Mouse (Mus musculus) hindbrain, embryonic 13.5 days (tissue): ENCODE measurements around the gene Zfp780b. TPM values are rescaled to one million over a fixed set of nuclear protein-coding genes. Genes with fewer than 3 reads are reported as not detected.
"Not testable (repeated sequence)": the region's sequence is repeated elsewhere in the genome, so short reads cannot be mapped to it uniquely, and the experiment has no call there.

ENCODE experiments used
- ATAC-seq: fragments of 200-750 bp; cut with Nextera tagmentation; 2 replicates; pipeline ENCODE4 v1.8.0; 2017; ENCODE audit warnings: moderate TSS enrichment; ENCODE audit not compliant: low FRiP score
- H3K27ac ChIP-seq: fragments of 300-500 bp; sonication (generic); 2 replicates; pipeline ENCODE4 v1.5.1; 2015; ENCODE audit warnings: inconsistent platforms, mild to moderate bottlenecking, moderate library complexity
- H3K27me3 ChIP-seq: fragments of 300-500 bp; sonication (generic); 2 replicates; pipeline ENCODE4 v1.6.1; 2015; ENCODE audit warnings: mild to moderate bottlenecking, inconsistent platforms
- H3K36me3 ChIP-seq: fragments of 300-500 bp; sonication (generic); 2 replicates; pipeline ENCODE4 v1.6.1; 2015; ENCODE audit warnings: mild to moderate bottlenecking, inconsistent platforms
- H3K4me1 ChIP-seq: fragments of 300-500 bp; sonication (generic); replicated peaks from 2 replicates; pipeline ENCODE4 v1.6.1; 2015; ENCODE audit warnings: inconsistent platforms
- H3K4me2 ChIP-seq: fragments of 300-500 bp; sonication (generic); 2 replicates; pipeline ENCODE4 v1.6.1; 2015; ENCODE audit warnings: inconsistent platforms, mild to moderate bottlenecking, moderate library complexity
- H3K4me3 ChIP-seq: fragments of 300-500 bp; sonication (generic); 2 replicates; pipeline ENCODE4 v1.5.1; 2015; ENCODE audit warnings: mild to moderate bottlenecking, inconsistent platforms
- H3K9ac ChIP-seq: fragments of 300-500 bp; sonication (generic); 2 replicates; pipeline ENCODE4 v1.6.1; 2015; ENCODE audit warnings: mild to moderate bottlenecking, inconsistent platforms
- H3K9me3 ChIP-seq: fragments of 300-500 bp; sonication (generic); 2 replicates; pipeline ENCODE4 v1.6.1; 2016; ENCODE audit warnings: inconsistent platforms
- WGBS: fragments of 180-500 bp; shearing (Covaris S2); methylation state at CpG from one replicate; pipeline ENCODE4 v1.1.7; 2015; 5-methylcytosine and 5-hydroxymethylcytosine counted together
- polyA plus RNA-seq: library from polyadenylated mRNA; unstranded; fragments of >200 nt; fragmentation: Nextera tagmentation; extraction: Ambion mirVana; gene quantifications from 2 replicates; pipeline ENCODE4 v1.2.1, GENCODE M21; 2015

Zfp780b gene
- polyA plus RNA-seq = 29.8 and 33.5 TPM in 2 replicates

- Histone ChIP-seq H3K27me3 (no peaks in the 10 kb centered on the region), H3K4me3 (peak within 1 kb of the TSS; percentile 91), H3K4me1 (peaks cover 22% of the 10 kb centered on the region), H3K27ac (peak within 1 kb of the TSS; percentile 73), H3K9ac (peak within 1 kb of the TSS; percentile 94), H3K4me2 (peak within 1 kb of the TSS; percentile 95), H3K9me3 (peaks cover 18% of the 10 kb centered on the region), H3K36me3 (peaks cover 26% of the 10 kb centered on the region)
- peak; percentile 85 for ATAC-seq
- WGBS = under 1% methylated on average over 29 of the region's 29 CpGs
Observed at GRCm38 (mm10) chr7:27978683-27979528, at the start of gene Zfp780b. TSS of gene Zfp780b (minus strand) at chr7:27979171.

- H3K9me3 ChIP-seq = 0 out of 2 replicates have a peak, but pooled peaks cover 4% of the 10 kb centered on the region
- H3K9ac ChIP-seq = peak overlapping the region; percentile 86
- ATAC-seq = peak; percentile 65; the same call in 1 of the 2 replicates
- H3K36me3 ChIP-seq = peaks cover 19% of the 10 kb centered on the region
- peak overlapping the region; percentile 92 for H3K4me2 ChIP-seq
- peak overlapping the region; percentile 67 for H3K4me3 ChIP-seq
- WGBS = 24% methylated on average over 7 of the region's 7 CpGs
- H3K27me3 ChIP-seq = no peaks in the 10 kb centered on the region
- peak overlapping the region; percentile 78; the same call in 1 of the 2 replicates for H3K27ac ChIP-seq
- peaks cover 13% of the 10 kb centered on the region for H3K4me1 ChIP-seq
Observed at GRCm38 (mm10) chr7:28014445-28014810, 35.5 kb upstream of the Zfp780b start.

GRCm38 (mm10) chr7:28013549-28014444 is 34.8 kb upstream of the Zfp780b start, which contains the start of gene Zfp850:
TSS of gene Zfp850 (minus strand) at chr7:28014115.
- peaks cover 13% of the 10 kb centered on the region for H3K4me1 ChIP-seq
- ATAC-seq = peak; percentile 95
- peaks cover 24% of the 10 kb centered on the region for H3K36me3 ChIP-seq
- under 1% methylated on average over 47 of the region's 47 CpGs for WGBS
- H3K27ac ChIP-seq = peak within 1 kb of the TSS; percentile 78
- no peaks in the 10 kb centered on the region for H3K27me3 ChIP-seq
- peak within 1 kb of the TSS; percentile 67 for H3K4me3 ChIP-seq
- H3K4me2 ChIP-seq = peak within 1 kb of the TSS; percentile 92
- H3K9ac ChIP-seq = peak within 1 kb of the TSS; percentile 86
- 0 out of 2 replicates have a peak, but pooled peaks cover 3% of the 10 kb centered on the region for H3K9me3 ChIP-seq

- ATAC-seq = no peak
- WGBS = 96% methylated on average over 3 of the region's 3 CpGs
- Histone ChIP-seq H3K9ac (no peak overlapping the region), H3K4me3 (no peak overlapping the region), H3K27me3 (no peaks in the 10 kb centered on the region), H3K4me2 (no peak overlapping the region), H3K27ac (no peak overlapping the region), H3K4me1 (peaks cover 13% of the 10 kb centered on the region), H3K9me3 (no peaks in the 10 kb centered on the region), H3K36me3 (peaks cover 49% of the 10 kb centered on the region)
Observed at GRCm38 (mm10) chr7:28010271-28010670, 31.3 kb upstream of the Zfp780b start.

GRCm38 (mm10) chr7:27982197-27982596 is 3.2 kb upstream of the Zfp780b start:
- Histone ChIP-seq H3K27ac (no peak overlapping the region), H3K36me3 (peaks cover 31% of the 10 kb centered on the region), H3K9me3 (peaks cover 44% of the 10 kb centered on the region), H3K9ac (no peak overlapping the region), H3K4me3 (no peak overlapping the region), H3K4me1 (peaks cover 17% of the 10 kb centered on the region), H3K4me2 (no peak overlapping the region), H3K27me3 (no peaks in the 10 kb centered on the region)
- no peak for ATAC-seq
- WGBS = 86% methylated on average over 2 of the region's 2 CpGs

- ATAC-seq, H3K9me3 ChIP-seq: not testable (repeated sequence)
- WGBS = 93% methylated on average over 13 of the region's 13 CpGs
Observed at GRCm38 (mm10) chr7:27949451-27949850, 29.5 kb downstream of the Zfp780b start.

GRCm38 (mm10) chr7:27941869-27942268 is 37.1 kb downstream of the Zfp780b start:
- not testable (repeated sequence) for H3K36me3 ChIP-seq, H3K9ac ChIP-seq, H3K9me3 ChIP-seq, H3K4me2 ChIP-seq, ATAC-seq, H3K27me3 ChIP-seq, H3K27ac ChIP-seq, H3K4me1 ChIP-seq, H3K4me3 ChIP-seq
- WGBS = 39% methylated on average over 6 of the region's 7 CpGs

More at GRCm38 (mm10) chr7:27949451-27949850, 29.5 kb downstream of the Zfp780b start:
- H3K36me3 ChIP-seq, H3K9ac ChIP-seq, H3K4me1 ChIP-seq, H3K27me3 ChIP-seq, H3K4me3 ChIP-seq, H3K27ac ChIP-seq, H3K4me2 ChIP-seq: not testable (repeated sequence)

- H3K36me3 ChIP-seq, H3K27me3 ChIP-seq, H3K9me3 ChIP-seq, H3K4me1 ChIP-seq, ATAC-seq, H3K9ac ChIP-seq, H3K4me3 ChIP-seq, H3K27ac ChIP-seq: not testable (repeated sequence)
- H3K4me2 ChIP-seq = peak overlapping the region; percentile 44
- 18% methylated on average over 2 of the region's 9 CpGs for WGBS
Observed at GRCm38 (mm10) chr7:27933800-27934158, 45.2 kb downstream of the Zfp780b start.

- H3K27me3 ChIP-seq = 0 out of 2 replicates have a peak, but pooled peaks cover 2% of the 10 kb centered on the region
- H3K36me3 ChIP-seq = no peaks in the 10 kb centered on the region
- H3K27ac ChIP-seq = no peak overlapping the region
- peaks cover 6% of the 10 kb centered on the region for H3K4me1 ChIP-seq
- H3K9ac ChIP-seq = no peak overlapping the region
- H3K9me3 ChIP-seq = no peaks in the 10 kb centered on the region
- whole genome bisulfite sequencing = 24% methylated on average over 7 of the region's 7 CpGs
- ATAC-seq = no peak; the same call in 1 of the 2 replicates
- H3K4me2 ChIP-seq = peak overlapping the region; percentile 44
- H3K4me3 ChIP-seq = 0 out of 2 replicates have a peak overlapping the region, but pooled peaks have one; percentile 5
Observed at GRCm38 (mm10) chr7:27933050-27933799, 45.7 kb downstream of the Zfp780b start.

- H3K27ac ChIP-seq = peak within 1 kb of the TSS; percentile 80
- WGBS = 4% methylated on average over 40 of the region's 40 CpGs
- H3K9me3 ChIP-seq = no peaks in the 10 kb centered on the region
- peaks cover 9% of the 10 kb centered on the region for H3K4me1 ChIP-seq
- H3K4me3 ChIP-seq = peak within 1 kb of the TSS; percentile 67
- H3K4me2 ChIP-seq = peak within 1 kb of the TSS; percentile 87
- H3K27me3 ChIP-seq = 0 out of 2 replicates have a peak, but pooled peaks cover 2% of the 10 kb centered on the region
- peak within 1 kb of the TSS; percentile 82 for H3K9ac ChIP-seq
- H3K36me3 ChIP-seq = peaks cover 16% of the 10 kb centered on the region
- peak; percentile 86 for ATAC-seq
Observed at GRCm38 (mm10) chr7:27928818-27929695, 49.9 kb downstream of the Zfp780b start, which contains the start of gene Zfp974. TSS of gene Zfp974 (minus strand) at chr7:27929460.

- not testable (repeated sequence) for H3K9me3 ChIP-seq, H3K27ac ChIP-seq
Observed at GRCm38 (mm10) chr7:27927041-27927440, 51.9 kb downstream of the Zfp780b start.

More at GRCm38 (mm10) chr7:27927041-27927440, 51.9 kb downstream of the Zfp780b start:
- WGBS = 44% methylated on average over 4 of the region's 4 CpGs
- not testable (repeated sequence) for H3K27me3 ChIP-seq, H3K4me3 ChIP-seq, ATAC-seq, H3K4me2 ChIP-seq, H3K4me1 ChIP-seq, H3K9ac ChIP-seq
- H3K36me3 ChIP-seq = peaks cover 30% of the 10 kb centered on the region
